9 mouse cellular contexts compared by ENCODE assay signal in the genomic region with DNA sequence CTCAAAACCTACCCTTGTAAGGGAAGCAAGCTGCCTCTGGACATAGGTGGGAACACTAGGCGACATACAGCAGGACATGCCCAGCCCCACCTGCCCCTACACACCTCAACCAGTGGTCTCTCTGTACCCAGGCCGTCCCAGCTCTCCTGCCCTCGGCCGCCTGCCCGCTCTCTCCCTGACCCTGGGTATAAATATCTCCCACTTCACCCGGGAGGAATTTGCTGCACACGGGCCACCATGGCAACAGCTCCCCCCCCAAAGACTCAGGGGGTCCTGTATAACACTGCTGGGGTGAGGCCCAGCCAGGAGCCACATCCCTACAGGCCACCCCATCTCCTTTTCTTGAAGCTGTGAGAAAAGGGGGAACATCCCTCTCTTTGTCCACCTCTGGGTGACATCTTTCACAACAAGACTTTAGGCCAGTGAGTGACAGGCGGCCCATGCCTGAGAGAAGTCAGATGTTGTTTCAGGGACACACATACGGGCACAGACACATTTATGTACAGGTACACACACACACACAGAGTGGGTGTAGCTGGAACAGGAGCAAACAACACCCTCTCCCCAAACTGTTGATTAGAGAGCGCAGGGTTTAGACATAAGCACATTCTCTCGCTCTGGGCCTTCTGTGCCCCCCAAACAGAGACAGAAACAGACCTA. TPM values are rescaled to one million over a fixed set of nuclear protein-coding genes. Genes with fewer than 3 reads are reported as not detected.
DNase-seq lines count a peak whose midpoint lies in the region; ATAC-seq lines count a peak whose summit lies in the region.
"Had no signal": no experiment of that assay in that cellular context is flagged by ENCODE, and none has a peak within 500 bp of the region (broad histone marks: within the 10 kb centered on the region; RNA-seq: fewer than 3 reads in every experiment).

No protein-coding gene starts in this region.

- WGBS in hindbrain, embryonic 13.5 days = 40% methylated on average over 11 of the region's 11 CpGs
- 32% methylated on average over 11 of the region's 11 CpGs for WGBS in forebrain, embryonic 14.5 days

- no peaks in the 10 kb centered on the region for H3K9me3 ChIP-seq in hindbrain, embryonic 13.5 days
- no peaks in the 10 kb centered on the region for H3K9me3 ChIP-seq in forebrain, embryonic 14.5 days (replicated peaks; ENCODE audit: control insufficient read depth, low read length)

- H3K4me1 ChIP-seq in hindbrain, embryonic 13.5 days (replicated peaks) = peaks cover 50% of the 10 kb centered on the region
- H3K4me1 ChIP-seq in forebrain, embryonic 14.5 days (ENCODE audit: control insufficient read depth, insufficient read depth, low read length) = peaks cover 5% of the 10 kb centered on the region

- peak; percentile 12 to 31 for DNase-seq in kidney, postnatal 4 days
- no peak for DNase-seq in kidney, adult 11 months
- DNase-seq in gastrocnemius, adult 8-10 months (ENCODE audit: low spot score in 2 of 2) = peak; percentile 63 to 77
- peak; percentile 29 for DNase-seq in lung, postnatal 36 days
- no peak for DNase-seq in layer of hippocampus, postnatal 10 days (ENCODE audit: low spot score in 2 of 2)
- DNase-seq in right cerebral cortex, postnatal 36 days (ENCODE audit: low spot score in 2 of 2) = no peak
- no peak for DNase-seq in forebrain, embryonic 14.5 days (ENCODE audit: low spot score)

- ATAC-seq in hindbrain, embryonic 13.5 days (ENCODE audit: low FRiP score) = no peak
- ATAC-seq in forebrain, embryonic 14.5 days = no peak

- peak overlapping the region; percentile 24; the same call in 1 of the 2 replicates for H3K9ac ChIP-seq in hindbrain, embryonic 13.5 days
- no peak overlapping the region; the same call in 1 of the 2 replicates for H3K9ac ChIP-seq in forebrain, embryonic 14.5 days (ENCODE audit: low read length)

- H3K36me3 ChIP-seq in hindbrain, embryonic 13.5 days = no peaks in the 10 kb centered on the region
- no peaks in the 10 kb centered on the region for H3K36me3 ChIP-seq in forebrain, embryonic 14.5 days (ENCODE audit: control insufficient read depth, insufficient read depth, low read length)

- H3K27me3 ChIP-seq in hindbrain, embryonic 13.5 days = peaks cover 53% of the 10 kb centered on the region
- peaks cover 43% of the 10 kb centered on the region for H3K27me3 ChIP-seq in forebrain, embryonic 14.5 days (replicated peaks; ENCODE audit: control insufficient read depth, insufficient read depth, low read length)

- H3K4me3 ChIP-seq in hindbrain, embryonic 13.5 days = no peak overlapping the region
- no peak overlapping the region for H3K4me3 ChIP-seq in forebrain, embryonic 14.5 days (ENCODE audit: low read depth, low read length)

- peak overlapping the region; percentile 23; the same call in 1 of the 2 replicates for H3K4me2 ChIP-seq in hindbrain, embryonic 13.5 days
- no peak overlapping the region for H3K4me2 ChIP-seq in forebrain, embryonic 14.5 days (ENCODE audit: low read length)

- H3K27ac ChIP-seq in hindbrain, embryonic 13.5 days = no peak overlapping the region
- no peak overlapping the region for H3K27ac ChIP-seq in forebrain, embryonic 14.5 days (ENCODE audit: low read depth, low read length)

RNA-seq across cellular contexts. Expression of a gene that starts 2.2 kb away (rescaled TPM):
- total RNA-seq in gastrocnemius, adult 8-10 months (2022) = 100 to 1,000 TPM; 556 to 826 (median 679) TPM
- polyA plus RNA-seq in hindbrain, embryonic 13.5 days (2015; fragmentation: Nextera tagmentation; extraction: Ambion mirVana) = 27.3 and 30.6 TPM in 2 replicates
- total RNA-seq in layer of hippocampus, postnatal 10 days (2021) = 10 to 100 TPM; 67.2 to 69.2 TPM
- 9.4 and 12.3 TPM in 2 replicates for polyA plus RNA-seq in forebrain, embryonic 14.5 days (2014; fragmentation: Nextera tagmentation; extraction: Ambion mirVana)
- total RNA-seq: MEL had no signal

RNA-seq across cellular contexts. Expression of a gene that starts 3.5 kb away (rescaled TPM):
- total RNA-seq in gastrocnemius, adult 8-10 months (2022) = 1 to 10 TPM in 2 of 4 experiments, under 1 TPM in 1, not detected in 1; 0.99 to 1.3 (median 1.3) TPM
- polyA plus RNA-seq in hindbrain, embryonic 13.5 days (2015; fragmentation: Nextera tagmentation; extraction: Ambion mirVana) = 108 and 116 TPM in 2 replicates
- 100 to 1,000 TPM; 376 to 407 TPM for total RNA-seq in layer of hippocampus, postnatal 10 days (2021)
- 46.8 and 67.8 TPM in 2 replicates for polyA plus RNA-seq in forebrain, embryonic 14.5 days (2014; fragmentation: Nextera tagmentation; extraction: Ambion mirVana)
- total RNA-seq: MEL had no signal

RNA-seq across cellular contexts. Expression of a gene that starts 4.4 kb away (rescaled TPM):
- 1 to 10 TPM; 1.4 to 3.5 (median 2.3) TPM for total RNA-seq in gastrocnemius, adult 8-10 months (2022)
- 1.1 and 1.6 TPM in 2 replicates for polyA plus RNA-seq in hindbrain, embryonic 13.5 days (2015; fragmentation: Nextera tagmentation; extraction: Ambion mirVana)
- 10 to 100 TPM; 13.2 to 15.5 TPM for total RNA-seq in layer of hippocampus, postnatal 10 days (2021)
- polyA plus RNA-seq in forebrain, embryonic 14.5 days (2014; fragmentation: Nextera tagmentation; extraction: Ambion mirVana) = 0.08 and 0.15 TPM in 2 replicates
- total RNA-seq: MEL had no signal

RNA-seq across cellular contexts. Expression of a gene that starts 12.5 kb away (rescaled TPM):
- total RNA-seq in gastrocnemius, adult 8-10 months (2022) = 1 to 10 TPM; 4.7 to 8.7 (median 6.1) TPM
- 13.0 and 20.0 TPM in 2 replicates for polyA plus RNA-seq in hindbrain, embryonic 13.5 days (2015; fragmentation: Nextera tagmentation; extraction: Ambion mirVana)
- 10 to 100 TPM; 35.9 to 36.5 TPM for total RNA-seq in layer of hippocampus, postnatal 10 days (2021)
- 17.2 and 18.4 TPM in 2 replicates for polyA plus RNA-seq in forebrain, embryonic 14.5 days (2014; fragmentation: Nextera tagmentation; extraction: Ambion mirVana)

RNA-seq across cellular contexts. Expression of a gene that starts 21.7 kb away (rescaled TPM):
- total RNA-seq in gastrocnemius, adult 8-10 months (2022) = 1 to 10 TPM in 2 of 4 experiments, under 1 TPM in 2; 0.77 to 1.3 (median 0.92) TPM
- polyA plus RNA-seq in hindbrain, embryonic 13.5 days (2015; fragmentation: Nextera tagmentation; extraction: Ambion mirVana) = 0.79 and 1.3 TPM in 2 replicates
- total RNA-seq in layer of hippocampus, postnatal 10 days (2021) = 1 to 10 TPM in 1 of 2 experiments, not detected in 1; 1.2 TPM
- polyA plus RNA-seq in forebrain, embryonic 14.5 days (2014; fragmentation: Nextera tagmentation; extraction: Ambion mirVana) = not detected in 2 replicates
- total RNA-seq: MEL had no signal

Comparison
In these comparisons a context has a peak if more than half of its experiments do, and no peak if none do; other contexts are left out.
1. DNase-seq: peak in kidney, postnatal 4 days (2 of 2), gastrocnemius, adult 8-10 months (2 of 2) and lung, postnatal 36 days (single experiment); none in kidney, adult 11 months (single experiment), layer of hippocampus, postnatal 10 days (0 of 2), right cerebral cortex, postnatal 36 days (0 of 2) and forebrain, embryonic 14.5 days (single experiment).
2. RNA of a gene that starts 2.2 kb away (total RNA-seq): 556 to 826 TPM in gastrocnemius, adult 8-10 months; 67.2 to 69.2 TPM in layer of hippocampus, postnatal 10 days; every median in the first group is over 4 times any median in the second.
3. RNA of a gene that starts 3.5 kb away (total RNA-seq): 376 to 407 TPM in layer of hippocampus, postnatal 10 days; 0.99 to 1.3 TPM in gastrocnemius, adult 8-10 months; every median in the first group is over 100 times any median in the second.